Mouse (Mus musculus) monocyte, adult 5-6 weeks (primary cell): ENCODE measurements around the gene Scfd2. TPM values are rescaled to one million over a fixed set of nuclear protein-coding genes. Genes with fewer than 3 reads are reported as not detected.

Source experiments
- ATAC-seq: fragments of 153-309, 156-312 bp; replicated peaks from 2 replicates; pipeline ENCODE4 v1.8.0; 2017; ENCODE audit warnings: mild to moderate bottlenecking; ENCODE audit not compliant: low TSS enrichment, insufficient number of reproducible peaks, severe bottlenecking, poor library complexity, low FRiP score
- total RNA-seq: library from RNA; stranded (forward); fragments of 200-1000, 200-491, 200-594 nt; gene quantifications from 3 replicates; pipeline ENCODE4 v1.2.3, GENCODE M21; 2017

Gene Scfd2
- total RNA-seq, 1 experiment from 2014 or later = 15.9 TPM

DNA sequence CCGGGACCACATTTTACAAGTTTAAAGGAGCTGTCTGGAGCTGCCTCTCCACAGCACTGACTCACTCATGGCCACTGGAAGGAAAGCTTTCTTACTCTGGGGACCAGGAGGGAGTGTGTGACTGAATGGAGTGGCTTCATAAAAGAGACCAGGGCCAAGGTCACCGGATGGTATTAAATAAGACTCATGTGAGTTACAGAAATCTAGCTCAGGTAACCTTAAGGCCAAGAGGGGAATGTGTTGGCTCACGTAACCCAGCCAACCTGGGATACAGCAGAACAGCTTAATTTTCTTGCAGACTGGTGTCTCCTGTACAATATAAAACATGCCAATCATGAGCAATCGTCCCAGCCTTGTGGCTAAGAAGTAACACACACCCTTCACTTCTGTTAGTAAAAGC lies 267.0 kb downstream of the Scfd2 start:
- no peak for ATAC-seq

DNA sequence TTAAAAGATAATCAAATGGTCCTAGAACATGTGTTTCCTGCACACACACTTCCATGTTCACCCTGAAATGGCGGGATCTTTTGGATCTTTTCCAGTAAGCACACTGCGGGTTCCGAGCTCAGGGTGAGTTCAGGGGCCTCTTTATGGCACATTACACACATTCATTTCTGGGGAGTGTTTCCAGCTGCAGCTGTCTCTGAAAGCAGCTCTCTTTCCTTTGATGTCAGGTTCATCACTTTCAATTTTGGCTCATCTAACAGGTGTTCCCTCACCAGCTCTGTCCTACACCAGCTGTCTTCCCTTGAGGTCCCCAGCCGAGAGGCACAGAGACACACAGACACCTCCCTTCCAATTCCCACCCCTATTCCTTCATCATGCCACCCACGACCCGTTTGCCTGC lies 270.5 kb downstream of the Scfd2 start:
- no peak for ATAC-seq

DNA sequence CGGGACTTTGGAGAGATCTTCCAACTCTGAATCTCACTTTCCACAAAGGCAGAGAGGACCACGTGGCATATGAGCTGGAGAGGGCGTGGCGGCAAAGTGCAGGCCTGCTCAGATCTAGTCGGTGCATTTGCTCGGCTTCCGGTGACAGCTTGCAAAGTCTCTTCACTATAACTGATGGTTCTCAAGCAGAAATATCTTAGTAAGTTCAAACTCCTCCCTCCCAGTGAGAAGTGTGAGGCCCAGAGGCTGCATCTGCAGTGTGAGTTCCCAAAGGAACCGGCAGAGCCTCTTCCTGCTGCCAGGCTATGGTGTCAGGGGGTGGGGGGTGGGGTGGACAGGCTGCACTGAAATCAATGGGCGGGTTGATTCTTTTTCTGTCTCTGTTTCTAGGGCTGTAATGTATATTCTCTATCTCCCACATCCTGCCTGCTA lies 271.2 kb downstream of the Scfd2 start:
- ATAC-seq = no peak

DNA sequence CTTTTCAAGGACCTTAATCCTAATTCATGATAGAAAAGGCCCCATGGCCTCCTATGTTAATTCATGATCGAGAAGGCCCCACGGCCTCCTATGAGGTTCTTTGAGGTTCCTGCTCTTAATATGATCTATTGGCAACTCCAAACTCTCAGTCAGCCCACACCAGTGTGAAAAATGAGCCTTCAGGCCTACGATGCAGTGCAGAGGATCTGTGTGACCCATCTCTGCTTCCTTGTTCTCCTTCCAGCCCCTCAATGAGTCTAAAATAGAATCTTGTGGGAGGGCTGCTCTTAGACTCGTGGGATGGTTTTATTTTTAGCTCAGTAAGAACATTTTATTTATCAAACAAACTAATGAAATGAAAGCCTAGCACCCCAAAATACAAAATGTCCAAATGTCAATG lies 274.9 kb downstream of the Scfd2 start:
- ATAC-seq = no peak

DNA sequence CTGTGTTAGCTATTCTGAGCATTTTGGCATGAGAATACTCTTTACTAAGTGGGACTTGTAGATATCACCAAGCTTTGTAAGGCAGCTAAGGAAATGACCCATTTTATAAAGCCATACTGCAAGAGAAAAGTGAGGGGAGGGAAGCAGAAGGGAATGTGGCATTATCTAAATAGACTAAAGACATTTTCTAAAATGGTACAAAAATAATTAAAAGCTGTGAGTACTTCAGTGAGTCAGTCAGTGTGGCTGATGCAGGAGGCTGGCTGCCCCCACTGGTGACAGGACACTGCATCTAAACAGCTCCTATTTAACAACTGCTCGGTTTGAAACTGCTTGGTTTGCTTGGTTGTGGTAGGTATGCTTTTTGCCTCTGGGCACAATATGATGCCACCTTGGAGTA lies 276.6 kb downstream of the Scfd2 start:
- no peak for ATAC-seq

DNA sequence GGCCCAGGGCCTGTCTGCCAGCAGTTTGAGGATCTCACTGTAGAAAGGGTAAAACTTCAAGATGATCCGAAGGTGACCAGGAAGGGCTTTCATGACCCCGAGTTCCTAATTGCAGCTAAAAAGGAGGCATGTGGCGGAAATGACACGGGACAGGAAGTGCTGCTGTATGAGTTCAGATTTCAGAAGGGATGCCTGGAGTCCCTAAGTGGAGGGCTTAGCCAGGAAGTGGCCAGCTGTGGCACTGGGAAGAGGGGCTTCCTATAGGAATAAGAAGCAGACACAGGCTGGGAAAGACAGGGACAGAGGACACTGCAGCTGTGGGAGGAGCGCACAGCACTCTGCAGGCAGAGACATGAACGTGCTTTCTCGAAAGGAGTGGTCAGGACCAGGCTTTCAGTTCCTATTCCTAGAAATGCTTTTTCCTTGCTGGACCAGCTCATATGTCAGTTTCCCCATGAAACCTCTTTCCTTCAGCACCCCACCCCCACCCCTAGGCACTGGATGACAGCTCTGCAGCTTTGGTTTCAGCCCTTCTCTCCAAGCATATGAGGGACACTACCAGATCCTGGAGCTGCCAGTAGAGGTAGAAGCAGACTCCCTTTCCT lies 277.7 kb downstream of the Scfd2 start:
- no peak for ATAC-seq

DNA sequence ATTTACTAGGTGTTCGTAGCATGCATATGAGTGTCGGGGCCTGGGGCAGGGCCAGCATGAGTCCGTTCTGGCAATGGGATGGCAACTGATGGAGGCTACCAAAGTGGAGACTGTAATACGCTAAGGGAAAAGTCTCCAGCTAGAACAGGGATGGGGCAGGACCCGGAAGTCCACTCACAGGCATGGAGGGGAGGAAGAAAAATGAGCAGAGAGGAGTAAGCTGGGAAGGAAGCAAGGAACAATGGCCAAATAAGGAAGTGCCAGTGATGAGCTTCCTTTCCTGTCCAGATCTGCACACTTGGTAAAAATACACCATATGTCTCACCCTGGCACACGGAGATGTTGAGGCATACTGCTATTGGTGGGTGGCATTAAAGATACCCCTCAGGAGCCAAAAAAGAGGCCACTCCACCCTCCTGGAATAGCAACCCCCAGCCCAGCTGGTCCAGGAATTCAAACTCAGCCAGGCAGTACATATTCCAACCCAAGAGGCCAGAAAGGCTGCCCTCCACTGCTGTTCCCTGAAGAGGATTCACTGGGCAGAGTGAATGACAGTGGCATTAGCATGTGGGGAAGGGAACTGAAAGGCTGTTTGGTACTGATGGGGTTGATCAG lies 278.8 kb downstream of the Scfd2 start:
- ATAC-seq = no peak

DNA sequence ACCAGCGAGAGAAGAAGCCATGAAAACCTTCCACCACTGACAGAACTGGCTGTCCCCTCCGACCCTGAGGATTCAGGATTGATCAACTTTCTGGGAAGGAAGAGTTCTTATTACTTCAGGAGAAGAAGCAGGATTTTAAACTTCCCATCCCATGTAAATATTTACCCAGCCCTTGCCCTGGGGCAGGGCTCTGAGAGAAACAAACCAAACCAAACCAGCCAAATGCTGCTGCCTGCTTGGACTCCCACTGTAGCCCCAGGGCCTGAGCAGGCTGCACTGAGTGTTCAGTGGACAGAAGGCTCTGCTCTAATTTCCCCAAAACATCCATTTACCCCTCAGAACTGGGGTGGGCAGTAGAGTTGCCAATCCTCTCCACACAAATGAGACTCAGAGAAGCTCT lies 280.6 kb downstream of the Scfd2 start:
- ATAC-seq = no peak

DNA sequence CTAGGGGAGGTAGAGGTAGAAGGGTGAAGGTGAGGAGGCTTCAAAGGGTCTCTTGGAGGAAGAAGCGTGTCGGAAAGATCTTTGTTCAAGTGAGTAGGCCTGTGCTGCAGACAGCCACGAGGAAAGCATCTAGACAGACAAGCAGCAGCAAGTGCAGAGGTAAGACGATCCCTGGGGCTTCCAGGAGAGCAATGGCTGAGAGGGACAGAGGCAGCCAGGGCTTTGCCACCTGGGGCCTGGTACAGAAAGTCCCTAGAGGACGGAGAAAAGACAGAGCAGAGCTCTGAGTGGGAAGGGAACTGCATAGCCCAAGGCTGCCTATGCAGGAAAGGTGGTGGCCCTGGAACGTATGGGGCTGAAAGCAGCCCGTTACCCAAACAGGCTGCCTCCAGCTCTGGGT lies 281.3 kb downstream of the Scfd2 start:
- no peak for ATAC-seq

DNA sequence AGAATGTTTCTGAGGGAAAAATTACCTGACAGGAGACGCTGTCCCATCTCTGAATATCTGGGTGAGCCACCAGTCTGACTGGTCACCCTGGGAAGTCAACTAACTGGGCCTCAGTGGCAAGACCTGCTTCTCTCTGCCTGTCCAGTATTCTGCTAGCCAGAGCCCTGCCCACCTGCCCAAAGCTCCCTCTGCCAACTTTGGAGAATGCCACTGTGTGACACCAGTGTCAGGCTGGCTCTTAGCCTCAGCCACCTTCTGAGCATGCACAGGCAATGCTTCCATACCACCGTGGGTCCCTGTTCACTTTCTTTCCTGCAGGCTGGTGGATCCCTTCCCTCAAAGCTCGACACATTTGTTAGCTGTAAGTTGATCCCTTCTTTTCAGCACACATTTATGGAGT lies 281.8 kb downstream of the Scfd2 start:
- ATAC-seq = no peak

DNA sequence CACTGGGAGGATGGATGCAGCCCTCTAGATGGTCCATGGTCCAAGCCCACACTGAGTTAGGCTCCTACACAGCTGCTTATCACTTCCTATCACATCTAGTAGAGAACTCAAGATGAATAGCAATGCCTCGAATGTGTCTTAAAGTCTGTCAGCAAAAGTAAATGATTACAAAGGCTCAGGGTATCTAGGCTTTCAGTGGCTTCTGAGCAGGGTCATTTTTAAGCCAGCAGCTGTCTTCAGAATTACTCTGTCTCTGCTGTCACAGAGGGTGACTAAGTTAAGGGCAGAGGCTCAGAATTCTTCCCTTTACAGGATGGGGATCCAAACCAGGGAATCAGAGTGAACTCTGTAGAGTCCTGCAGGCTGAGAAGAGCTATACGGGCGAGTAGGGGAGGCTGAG lies 284.6 kb downstream of the Scfd2 start:
- ATAC-seq = no peak

DNA sequence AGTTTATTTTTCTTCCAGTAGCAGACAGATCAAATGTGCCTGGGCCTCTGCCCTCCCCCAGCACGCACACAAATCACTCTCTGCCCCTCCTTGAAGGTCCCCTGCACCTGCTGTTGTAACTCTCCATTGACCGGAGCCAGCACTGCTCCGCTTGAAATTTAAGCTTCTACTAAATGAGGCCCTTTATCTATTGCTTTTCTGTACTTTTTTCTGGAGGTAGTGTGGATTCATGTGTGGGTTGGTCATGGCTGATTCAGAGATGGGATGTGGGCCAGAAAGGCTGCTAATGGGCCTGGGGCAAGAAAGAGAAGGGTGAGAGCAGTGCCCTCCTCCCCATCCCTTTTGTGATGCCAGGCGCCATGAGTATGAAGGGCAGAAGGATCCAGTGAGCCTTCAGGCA lies 285.1 kb downstream of the Scfd2 start:
- no peak for ATAC-seq

DNA sequence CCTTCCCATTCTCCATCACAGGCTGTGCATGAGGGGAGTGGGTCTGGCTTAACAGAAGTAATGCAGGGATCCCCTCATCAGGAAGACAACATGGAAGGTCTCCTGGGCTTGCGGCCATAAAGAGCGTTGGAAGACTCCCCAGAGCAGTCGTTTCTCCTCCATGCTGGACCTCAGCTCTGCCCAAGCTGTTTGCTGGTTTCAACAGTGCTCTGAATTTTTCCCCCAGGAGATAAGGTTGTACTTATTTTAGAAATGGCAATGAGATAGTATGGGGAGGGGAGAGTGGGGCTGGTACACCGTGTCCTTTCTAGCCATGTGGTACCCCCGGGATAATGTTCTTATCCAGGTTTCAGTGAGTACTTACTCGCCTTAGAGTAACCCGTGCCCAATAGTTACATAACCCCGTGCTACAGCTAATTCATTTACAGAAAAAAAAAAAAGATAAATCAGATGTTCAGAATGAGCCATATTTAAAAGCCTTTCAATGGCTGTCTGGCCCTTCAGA lies 285.9 kb downstream of the Scfd2 start:
- ATAC-seq = no peak

DNA sequence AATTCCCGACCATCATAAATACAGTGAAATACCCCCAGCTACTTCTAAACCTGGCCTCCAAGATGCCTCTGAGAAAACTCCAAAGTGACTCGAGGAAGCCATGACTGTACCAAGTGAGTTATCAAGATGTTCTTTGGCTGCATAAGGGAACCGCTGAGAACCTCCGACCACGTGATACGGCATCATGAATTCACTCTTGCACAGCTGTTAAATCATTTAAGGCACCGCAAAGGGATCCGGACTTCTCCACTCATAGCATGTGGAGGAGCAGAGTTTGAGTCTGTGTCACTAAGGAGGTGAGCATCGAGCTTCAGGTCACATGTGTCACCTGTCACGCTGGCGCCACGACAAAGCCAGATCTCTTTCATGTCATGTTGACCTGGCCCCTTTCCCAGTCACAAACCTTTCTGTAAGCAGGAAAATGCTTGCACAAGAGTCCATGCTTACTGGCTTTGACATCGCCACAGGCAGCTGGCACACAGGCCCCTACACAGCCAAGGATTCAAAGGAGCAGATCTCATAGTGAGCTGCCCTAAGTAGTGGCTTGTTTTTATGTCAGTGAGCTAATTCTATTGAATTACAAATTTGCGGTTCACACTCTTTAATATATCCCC lies 287.0 kb downstream of the Scfd2 start:
- ATAC-seq = no peak

DNA sequence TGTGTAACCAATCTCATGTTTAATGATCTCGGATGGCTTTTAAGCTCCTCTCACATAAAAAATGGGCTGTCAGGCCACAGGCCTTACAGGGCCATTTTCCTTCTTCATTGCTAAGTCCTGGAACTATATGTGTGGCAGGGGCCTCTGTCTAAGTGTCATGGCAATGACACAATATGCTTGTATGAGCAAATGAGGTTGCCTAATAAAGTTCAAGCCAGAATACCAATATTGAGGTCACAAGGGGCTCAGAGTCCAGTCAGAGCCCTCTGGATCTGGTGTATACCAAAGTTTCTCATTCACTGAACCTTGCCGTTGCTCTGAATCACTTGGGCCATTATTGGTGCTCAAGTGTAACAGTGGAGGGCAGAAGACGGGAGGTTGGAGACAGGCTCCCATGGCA lies 288.9 kb downstream of the Scfd2 start:
- ATAC-seq = no peak

DNA sequence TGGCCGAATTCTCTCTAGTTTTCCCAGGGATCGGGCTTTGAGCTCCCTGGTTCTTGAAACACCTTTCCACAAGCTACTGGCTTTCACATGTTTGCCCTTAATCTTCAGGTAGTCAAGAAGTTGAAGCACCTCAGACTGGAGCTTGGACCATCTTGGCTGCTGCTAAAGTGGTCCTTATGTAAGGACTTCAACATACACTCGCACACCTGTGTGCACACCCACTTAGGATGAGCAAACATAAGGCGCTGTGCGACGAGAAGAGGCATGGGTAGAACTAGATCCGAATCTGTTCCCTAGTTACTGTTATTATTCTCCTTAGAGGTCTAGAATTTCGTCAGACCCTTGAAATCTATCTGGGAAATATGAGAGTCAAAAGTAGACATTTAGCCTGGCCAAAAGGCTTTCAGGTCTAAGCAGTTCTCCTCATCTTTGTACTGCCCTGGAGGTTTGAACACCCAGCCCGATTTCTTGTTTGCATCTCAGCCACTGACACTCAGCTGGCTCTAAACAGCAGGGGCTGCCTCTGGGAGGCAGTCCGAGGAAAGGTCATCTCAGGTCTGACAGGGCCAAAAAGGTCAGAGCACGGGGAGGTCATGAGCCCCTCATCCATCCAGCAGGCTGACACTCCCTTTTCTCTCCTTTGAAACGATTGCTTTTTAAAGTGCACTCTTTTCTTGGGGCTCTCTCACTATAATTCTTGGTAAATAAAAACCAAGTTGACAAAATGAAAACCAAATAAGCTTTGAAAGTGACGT lies 290.5 kb downstream of the Scfd2 start:
- ATAC-seq = no peak

DNA sequence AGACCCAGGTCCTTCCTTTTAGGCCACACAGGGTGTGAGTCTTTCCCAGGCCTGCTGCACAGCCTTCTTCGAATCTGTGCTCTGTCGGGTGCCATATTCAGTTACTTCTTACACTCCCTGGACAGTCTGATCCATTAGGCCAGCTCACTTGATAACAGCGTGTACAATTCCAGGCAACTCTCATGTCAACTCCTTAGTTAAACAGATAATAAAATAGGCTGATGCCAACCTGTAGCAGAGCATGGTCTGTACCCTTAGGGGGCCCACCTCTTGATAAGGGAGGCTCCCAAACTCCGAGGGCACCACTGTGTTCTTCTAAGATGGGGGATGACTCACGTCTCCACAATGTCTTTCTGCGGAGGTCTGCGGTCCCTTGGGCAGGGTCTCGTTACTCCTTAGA lies 291.3 kb downstream of the Scfd2 start:
- no peak for ATAC-seq

DNA sequence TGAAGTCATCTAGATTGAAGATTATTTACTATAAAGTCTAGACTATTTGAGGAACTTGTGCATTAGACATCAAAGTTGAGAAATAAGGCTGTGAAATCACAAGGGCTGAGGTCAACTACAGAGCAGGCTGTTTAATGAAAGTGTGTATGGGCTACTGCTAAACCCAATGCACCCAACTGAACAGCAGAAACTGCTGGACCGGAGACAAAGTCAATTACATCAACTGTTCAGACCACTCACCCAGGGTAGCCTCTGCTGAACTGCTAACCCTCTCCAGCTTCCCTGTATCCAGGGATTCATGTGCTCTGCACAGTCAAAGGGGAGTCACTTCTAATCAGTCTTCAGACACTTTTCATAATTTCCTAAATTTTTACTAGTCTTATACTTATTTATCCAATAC lies 292.2 kb downstream of the Scfd2 start:
- no peak for ATAC-seq

DNA sequence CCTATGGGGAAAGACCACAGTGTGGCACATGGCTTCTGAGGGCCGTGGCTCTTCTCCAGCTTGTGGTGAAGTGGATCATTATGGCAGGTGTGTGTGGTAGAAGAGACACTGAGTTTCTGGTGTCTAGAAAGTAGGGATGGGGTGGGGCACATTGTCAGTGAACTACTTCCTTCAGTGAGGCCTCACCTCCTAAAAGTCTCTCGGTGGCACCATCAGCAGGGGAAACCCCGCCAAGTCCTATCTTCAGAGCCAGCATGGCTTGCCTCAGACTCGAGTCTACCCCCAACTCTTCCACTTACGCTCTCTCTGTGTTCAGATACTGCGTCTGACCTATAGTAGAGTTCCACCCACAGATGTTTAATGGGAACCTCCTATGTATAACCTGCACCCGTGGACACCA lies 297.8 kb downstream of the Scfd2 start:
- no peak for ATAC-seq

DNA sequence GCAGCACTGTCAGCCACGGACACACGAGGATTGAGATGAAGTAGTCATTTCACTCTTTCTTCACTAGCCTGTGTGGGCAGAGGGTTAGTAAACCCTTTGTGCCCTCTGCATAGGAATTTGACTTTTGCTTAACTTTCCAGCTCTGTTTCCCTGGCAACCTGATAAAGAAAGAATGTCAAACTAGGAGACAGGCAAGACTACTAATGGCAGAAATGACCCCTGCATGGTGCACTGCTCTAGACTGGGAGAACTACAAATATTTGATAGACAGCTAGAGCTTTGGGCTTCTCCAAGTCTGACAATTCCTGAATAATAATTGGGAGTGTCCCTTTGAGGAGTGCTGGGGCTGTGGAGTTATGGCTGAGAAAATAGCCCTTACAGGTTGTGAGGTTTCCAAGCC lies 301.0 kb downstream of the Scfd2 start:
- no peak for ATAC-seq
